Mouse (Mus musculus) lung, adult 18-20 months (tissue): ENCODE measurements at regions not wholly inside any gene's neighbourhood (a gene's known extent, or its start where the extent isn't known, plus 50 kb on each side); places are given as distances from the start of the nearest gene placed in this dataset.
A peak's percentile ranks its signal among the peaks of the same experiment; 100 is the strongest.

ENCODE experiments used
- DNase-seq, 2 experiments: peaks; one replicate each; pipeline ENCODE4 v3.0.0; 2022; ENCODE audit warnings: mixed read lengths in 2 of 2

- no peak for DNase-seq
Observed at GRCm38 (mm10) chr12:28380203-28380602, 172.0 kb downstream of the Dcdc2c start.

GRCm38 (mm10) chr12:28377968-28378367, 174.2 kb downstream of the Dcdc2c start:
- no peak for DNase-seq

GRCm38 (mm10) chr12:28377373-28377772, 174.8 kb downstream of the Dcdc2c start:
- no peak for DNase-seq

GRCm38 (mm10) chr12:28376770-28377169, 175.4 kb downstream of the Dcdc2c start:
- DNase-seq = no peak

- no peak for DNase-seq
Observed at GRCm38 (mm10) chr12:28365304-28365703, 186.9 kb downstream of the Dcdc2c start.

- DNase-seq = no peak
Observed at GRCm38 (mm10) chr12:28358737-28359333, 193.4 kb downstream of the Dcdc2c start.

GRCm38 (mm10) chr12:28357764-28358163, 194.4 kb downstream of the Dcdc2c start:
- no peak for DNase-seq

- DNase-seq = no peak
Observed at GRCm38 (mm10) chr12:28353140-28353539, 199.1 kb downstream of the Dcdc2c start.

- no peak for DNase-seq
Observed at GRCm38 (mm10) chr12:28352571-28352970, 199.6 kb downstream of the Dcdc2c start.

- DNase-seq = no peak
Observed at GRCm38 (mm10) chr12:28342735-28343134, 209.5 kb downstream of the Dcdc2c start.

- DNase-seq = no peak
Observed at GRCm38 (mm10) chr12:28332591-28332990, 219.6 kb downstream of the Dcdc2c start.

GRCm38 (mm10) chr12:28331843-28332242, 220.4 kb downstream of the Dcdc2c start:
- DNase-seq = no peak

GRCm38 (mm10) chr12:28323659-28324058, 228.5 kb downstream of the Dcdc2c start:
- no peak for DNase-seq

- DNase-seq = no peak
Observed at GRCm38 (mm10) chr12:28309226-28309625, 243.0 kb downstream of the Dcdc2c start.

- no peak for DNase-seq
Observed at GRCm38 (mm10) chr12:28302038-28302581, 250.1 kb downstream of the Dcdc2c start.

GRCm38 (mm10) chr12:28288376-28288896, 263.8 kb downstream of the Dcdc2c start:
- no peak for DNase-seq

- DNase-seq = no peak
Observed at GRCm38 (mm10) chr12:28255524-28255923, 296.7 kb downstream of the Dcdc2c start.

GRCm38 (mm10) chr12:28250526-28250925, 301.7 kb downstream of the Dcdc2c start:
- DNase-seq = no peak

- DNase-seq = peak in 1 of 2 experiments; percentile 15
Observed at GRCm38 (mm10) chr12:28248749-28249148, 303.4 kb downstream of the Dcdc2c start.

- DNase-seq = no peak
Observed at GRCm38 (mm10) chr12:28248287-28248686, 303.9 kb downstream of the Dcdc2c start.

GRCm38 (mm10) chr12:28238016-28238415, 314.2 kb downstream of the Dcdc2c start:
- no peak for DNase-seq

GRCm38 (mm10) chr12:28237041-28237440, 315.2 kb downstream of the Dcdc2c start:
- no peak for DNase-seq

GRCm38 (mm10) chr12:28202847-28203246, 349.4 kb downstream of the Dcdc2c start:
- no peak for DNase-seq

GRCm38 (mm10) chr12:28186695-28187094, 365.5 kb downstream of the Dcdc2c start:
- DNase-seq = no peak

GRCm38 (mm10) chr12:28181265-28181664, 370.9 kb downstream of the Dcdc2c start:
- DNase-seq = no peak
